Mouse (Mus musculus) midbrain, embryonic 10.5 days (tissue): Measurements from ENCODE around the gene Churc1. TPM values are rescaled to one million over a fixed set of nuclear protein-coding genes. Genes with fewer than 3 reads are reported as not detected.

Experiments
- DNase-seq: peaks from one replicate; pipeline ENCODE4 v3.0.0-alpha.2; 2017; ENCODE audit warnings: low spot score
- H3K27ac ChIP-seq: fragments of 300-500 bp; sonication (generic); replicated peaks from 2 replicates; pipeline ENCODE4 v1.5.1; 2016; ENCODE audit warnings: mild to moderate bottlenecking
- H3K27me3 ChIP-seq: fragments of 300-500 bp; sonication (generic); 2 replicates; pipeline ENCODE4 v1.6.1; 2016; ENCODE audit warnings: low read depth, mild to moderate bottlenecking; ENCODE audit not compliant: poor library complexity, severe bottlenecking
- H3K36me3 ChIP-seq: fragments of 300-500 bp; sonication (generic); 2 replicates; pipeline ENCODE4 v1.6.1; 2016; ENCODE audit warnings: mild to moderate bottlenecking, moderate library complexity
- H3K4me1 ChIP-seq: fragments of 300-500 bp; sonication (generic); 2 replicates; pipeline ENCODE4 v1.6.1; 2016
- H3K4me3 ChIP-seq: fragments of 300-500 bp; sonication (generic); 2 replicates; pipeline ENCODE4 v1.5.1; 2016; ENCODE audit warnings: mild to moderate bottlenecking, moderate library complexity
- H3K9me3 ChIP-seq: fragments of 300-500 bp; sonication (generic); replicated peaks from 2 replicates; pipeline ENCODE4 v1.6.1; 2016; ENCODE audit warnings: mild to moderate bottlenecking
- WGBS: fragments of 180-500 bp; shearing (Covaris S2); methylation state at CpG from one replicate; pipeline ENCODE4 v1.1.7; 2016; 5-methylcytosine and 5-hydroxymethylcytosine counted together
- polyA plus RNA-seq: library from polyadenylated mRNA; unstranded; fragments of >200 nt; fragmentation: Nextera tagmentation; extraction: Ambion mirVana; gene quantifications from 2 replicates; pipeline ENCODE4 v1.2.1, GENCODE M21; 2016

The Churc1 gene
- polyA plus RNA-seq, 1 experiment from 2014 or later, result 123 TPM

DNA sequence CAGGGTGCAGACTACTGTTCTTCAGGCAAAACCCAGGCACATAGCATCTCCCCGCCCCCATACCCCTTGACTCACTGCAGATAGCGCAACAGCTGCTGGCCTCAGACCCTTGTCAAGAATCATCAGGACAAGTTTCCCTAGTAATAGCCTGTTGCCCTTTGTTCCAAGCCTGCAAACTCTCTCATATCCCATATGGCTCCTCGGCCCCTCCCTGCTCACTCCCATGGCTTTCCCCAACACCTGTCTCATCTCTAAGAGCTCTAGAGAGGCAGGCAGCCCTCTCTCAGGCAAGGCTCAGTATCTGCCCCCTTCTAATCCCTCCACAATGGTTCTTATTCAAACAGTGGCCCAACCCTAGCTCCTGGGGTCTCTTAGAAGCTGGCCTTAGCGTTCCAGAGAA is 55.3 kb downstream of the Churc1 start:
- Histone ChIP-seq H3K4me1 (peaks cover 66% of the 10 kb centered on the region), H3K4me3 (peak overlapping the region; percentile 79), H3K27ac (peak overlapping the region; percentile 47; the same call in 1 of the 2 replicates), H3K27me3 (peaks cover 75% of the 10 kb centered on the region), H3K9me3 (no peaks in the 10 kb centered on the region), H3K36me3 (no peaks in the 10 kb centered on the region)
- DNase-seq, result peak; percentile 28
- 44% methylated on average over 4 of the region's 4 CpGs for WGBS

DNA sequence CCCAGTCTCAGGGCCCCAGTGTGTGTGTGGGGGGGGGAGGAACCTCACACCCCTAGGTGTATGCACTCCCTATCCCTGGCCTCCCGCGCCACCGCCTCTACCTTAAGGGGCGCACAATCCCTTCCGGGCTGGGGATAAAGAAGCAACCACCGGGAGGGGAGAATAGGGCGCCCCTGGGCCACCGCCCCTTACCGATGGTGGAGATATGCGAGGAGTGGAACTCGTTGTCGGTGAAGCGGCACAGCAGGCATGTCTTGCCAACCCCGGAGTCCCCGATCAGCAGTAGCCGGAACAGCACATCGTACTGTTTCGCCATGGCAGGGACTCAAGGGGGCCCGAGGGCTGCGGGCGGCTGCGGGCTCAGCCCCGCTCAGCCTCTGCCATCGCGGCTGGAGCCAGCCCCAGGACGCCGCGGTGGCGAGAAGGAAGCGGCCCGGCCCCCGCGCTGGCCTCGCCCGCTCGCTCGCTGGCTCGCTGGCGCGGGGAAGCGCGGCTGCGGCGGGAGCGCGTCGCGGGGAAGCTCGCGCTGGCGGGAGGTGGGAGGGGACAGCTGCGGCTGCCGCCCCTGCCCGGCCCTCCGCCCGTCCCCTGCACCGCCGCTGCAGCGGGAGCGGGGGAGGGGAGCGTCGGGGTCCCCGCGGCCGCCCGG is 56.8 kb downstream of the Churc1 start:
- Histone ChIP-seq H3K4me3 (peak overlapping the region; percentile 79), H3K27me3 (peaks cover 82% of the 10 kb centered on the region), H3K9me3 (no peaks in the 10 kb centered on the region), H3K36me3 (no peaks in the 10 kb centered on the region), H3K4me1 (peaks cover 57% of the 10 kb centered on the region), H3K27ac (peak overlapping the region; percentile 89)
- under 1% methylated on average over 66 of the region's 66 CpGs for WGBS
- peak; percentile 60 for DNase-seq

GRCm38 (mm10) chr12:76822651-76823041 is 57.3 kb downstream of the Churc1 start, which contains the start of gene Rab15:
TSS of gene Rab15 (minus strand) at chr12:76822908.
- Histone ChIP-seq H3K9me3 (no peaks in the 10 kb centered on the region), H3K4me3 (peak within 1 kb of the TSS; percentile 79), H3K36me3 (no peaks in the 10 kb centered on the region), H3K27me3 (peaks cover 86% of the 10 kb centered on the region), H3K27ac (peak within 1 kb of the TSS; percentile 89), H3K4me1 (peaks cover 52% of the 10 kb centered on the region)
- no peak for DNase-seq
- WGBS, result 2% methylated on average over 17 of the region's 17 CpGs

DNA sequence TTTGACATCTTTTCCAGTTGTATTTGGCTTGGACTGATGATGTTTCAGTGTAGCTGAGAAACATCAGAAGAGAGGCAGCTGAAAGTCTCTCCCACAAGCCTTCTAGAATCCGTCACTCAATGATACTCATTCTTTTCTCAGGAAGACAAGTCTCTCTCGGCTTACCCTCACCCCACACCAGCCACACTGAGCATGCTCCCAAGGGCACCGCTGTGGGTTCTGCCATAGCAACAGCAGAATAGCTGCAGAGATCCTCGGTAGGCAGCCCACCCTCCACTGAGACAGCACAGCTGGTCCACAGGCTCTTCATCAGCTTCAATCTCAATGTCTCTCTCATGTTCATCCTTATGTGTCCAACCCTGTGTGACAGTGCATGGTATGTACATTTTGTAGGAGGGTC is 59.9 kb downstream of the Churc1 start:
- Histone ChIP-seq H3K36me3 (no peaks in the 10 kb centered on the region), H3K4me1 (peaks cover 36% of the 10 kb centered on the region), H3K27ac (no peak overlapping the region), H3K9me3 (no peaks in the 10 kb centered on the region), H3K27me3 (peaks cover 64% of the 10 kb centered on the region), H3K4me3 (no peak overlapping the region)
- 71% methylated on average over 4 of the region's 4 CpGs for WGBS
- DNase-seq, result no peak

DNA sequence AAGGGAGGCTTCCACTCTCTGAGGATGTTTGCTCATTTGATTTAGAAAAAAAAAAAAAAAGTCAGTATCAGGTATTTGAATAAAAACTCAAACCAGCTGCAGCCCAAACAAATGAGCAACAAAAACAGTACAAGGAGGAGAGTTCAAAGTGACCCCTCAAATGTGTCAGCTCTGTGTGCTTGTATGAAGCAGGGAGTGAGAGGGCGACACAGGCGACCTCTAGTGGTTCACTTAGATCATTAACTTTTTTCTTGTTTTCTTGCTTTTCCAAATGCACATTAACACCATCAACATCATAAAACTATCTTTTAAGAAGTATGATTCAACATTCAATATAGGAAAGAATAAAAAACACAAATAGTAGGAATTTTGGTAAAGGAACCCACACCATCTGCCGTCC is 67.4 kb downstream of the Churc1 start:
- Histone ChIP-seq H3K4me1 (peaks cover 9% of the 10 kb centered on the region), H3K4me3 (no peak overlapping the region), H3K36me3 (no peaks in the 10 kb centered on the region), H3K27me3 (no peaks in the 10 kb centered on the region), H3K27ac (no peak overlapping the region), H3K9me3 (no peaks in the 10 kb centered on the region)
- no peak for DNase-seq
- 4% methylated on average over 3 of the region's 3 CpGs for WGBS

Other genes with a start within 250 kb of the Churc1 start
- gene Plekhg3, start 234.6 kb upstream of the Churc1 start, polyA plus RNA-seq, result 1.1 and 1.5 TPM in 2 replicates
- 3.7 and 3.8 TPM in 2 replicates for gene Sptb, start 55.0 kb upstream of the Churc1 start, polyA plus RNA-seq
- gene Fntb, start 51 bp downstream of the Churc1 start, polyA plus RNA-seq, result 49.4 and 49.9 TPM in 2 replicates
- not detected in 2 replicates for gene Gpx2, start 30.0 kb downstream of the Churc1 start, polyA plus RNA-seq
- 14.5 and 14.6 TPM in 2 replicates for gene Rab15, start 57.4 kb downstream of the Churc1 start, polyA plus RNA-seq
- 10.5 and 11.3 TPM in 2 replicates for gene Max, start 196.7 kb downstream of the Churc1 start, polyA plus RNA-seq